Mouse (Mus musculus) liver, adult 2 months (tissue): ENCODE data around the gene Prss37. TPM values are rescaled to one million over a fixed set of nuclear protein-coding genes. Genes with fewer than 3 reads are reported as not detected.

ENCODE experiments used
- DNase-seq: peaks from one replicate; pipeline ENCODE4 v3.0.0-alpha.2; 2011; ENCODE audit warnings: low read depth, low spot score; ENCODE audit errors: extremely low read depth
- H3K27ac ChIP-seq: fragments of 200-500 bp; replicated peaks from 2 replicates; pipeline ENCODE4 v1.5.1; 2012; ENCODE audit warnings: low read depth, mild to moderate bottlenecking, control low read depth, inconsistent platforms, low read length; ENCODE audit not compliant: insufficient read depth
- H3K27me3 ChIP-seq: fragments of 200-500 bp; 2 replicates; pipeline ENCODE4 v1.6.1; 2012; ENCODE audit warnings: mild to moderate bottlenecking, moderate library complexity, low read length, inconsistent platforms; ENCODE audit not compliant: control insufficient read depth, insufficient read depth
- H3K36me3 ChIP-seq: fragments of 200-500 bp; 2 replicates; pipeline ENCODE4 v1.6.1; 2012; ENCODE audit warnings: low read length, inconsistent platforms; ENCODE audit not compliant: control insufficient read depth, insufficient read depth
- H3K4me1 ChIP-seq: fragments of 200-500 bp; 2 replicates; pipeline ENCODE4 v1.6.1; 2011; ENCODE audit warnings: low read length; ENCODE audit not compliant: control insufficient read depth, insufficient read depth
- H3K4me3 ChIP-seq: fragments of 200-500 bp; 2 replicates; pipeline ENCODE4 v1.5.1; 2011; ENCODE audit warnings: low read depth, mild to moderate bottlenecking, control low read depth, low read length, moderate library complexity; ENCODE audit not compliant: insufficient read depth
- H3K79me2 ChIP-seq: fragments of 200-500 bp; 2 replicates; pipeline ENCODE4 v1.6.1; 2012; ENCODE audit warnings: inconsistent platforms, mild to moderate bottlenecking, low read length, moderate library complexity; ENCODE audit not compliant: control insufficient read depth, insufficient read depth
- H3K9ac ChIP-seq: fragments of 200-500 bp; 2 replicates; pipeline ENCODE4 v1.6.1; 2012; ENCODE audit warnings: low read depth, mild to moderate bottlenecking, control low read depth, inconsistent platforms, low read length
- CTCF ChIP-seq: fragments of 200-500 bp; IDR thresholded peaks from 2 replicates; pipeline ENCODE4 v1.5.1; 2011; ENCODE audit warnings: low read depth, low read length, control low read depth
- POLR2A ChIP-seq: fragments of 200-500 bp; IDR thresholded peaks from 2 replicates; pipeline ENCODE4 v1.6.1; 2011; ENCODE audit warnings: low read length, control low read depth; ENCODE audit not compliant: insufficient read depth; ENCODE audit errors: extremely low read depth
- WGBS: fragments of 180-500 bp; shearing (Covaris S2); methylation state at CpG from one replicate; pipeline ENCODE4 v1.1.7; 2018; 5-methylcytosine and 5-hydroxymethylcytosine counted together
- polyA plus RNA-seq: library from polyadenylated mRNA; depleted of rRNA; stranded (reverse); fragments of >200 nt; gene quantifications from 2 replicates; pipeline ENCODE4 v1.2.3, GENCODE M21; 2012; rRNA removed
- total RNA-seq: library from RNA; depleted of rRNA; stranded (reverse); fragments of >200 nt; gene quantifications from 2 replicates; pipeline ENCODE4 v1.2.3, GENCODE M21; 2014; rRNA removed

The Prss37 gene
- total RNA-seq: not detected in 2 replicates
- not detected in 2 replicates for polyA plus RNA-seq

DNA sequence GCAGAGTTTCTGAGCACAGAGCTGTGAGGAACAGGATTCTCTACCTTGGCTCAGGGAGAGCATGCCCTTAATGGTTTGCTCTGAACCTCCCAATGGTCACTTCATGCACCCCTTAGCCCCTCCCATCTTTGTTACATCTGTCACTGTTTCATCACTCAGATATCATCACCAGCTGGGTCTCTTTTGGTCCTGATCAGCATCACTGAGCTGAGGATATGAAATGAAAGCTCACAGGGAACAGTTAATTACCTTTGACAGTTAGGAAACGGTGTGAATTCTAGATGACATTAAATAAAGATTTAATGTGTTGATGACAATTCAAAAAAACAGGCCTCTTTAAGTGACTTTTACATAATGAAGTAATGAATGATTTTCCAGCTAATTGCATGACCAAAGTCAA lies at the start of gene Prss37:
Gene Prss37 (minus strand): TSS at position 101 of the 400 bp plus-strand sequence.
- no peak for DNase-seq
- no peaks in the 10 kb centered on the region for H3K79me2 ChIP-seq
- no peaks in the 10 kb centered on the region for H3K4me1 ChIP-seq
- H3K36me3 ChIP-seq: no peaks in the 10 kb centered on the region
- TF ChIP-seq CTCF (no peak), POLR2A (no peak)
- WGBS: 81% methylated on average over 1 of the region's 1 CpGs
- no peaks in the 10 kb centered on the region for H3K27me3 ChIP-seq
- no peak within 1 kb of the TSS for H3K9ac ChIP-seq
- no peak within 1 kb of the TSS for H3K4me3 ChIP-seq
- H3K27ac ChIP-seq: no peak within 1 kb of the TSS

DNA sequence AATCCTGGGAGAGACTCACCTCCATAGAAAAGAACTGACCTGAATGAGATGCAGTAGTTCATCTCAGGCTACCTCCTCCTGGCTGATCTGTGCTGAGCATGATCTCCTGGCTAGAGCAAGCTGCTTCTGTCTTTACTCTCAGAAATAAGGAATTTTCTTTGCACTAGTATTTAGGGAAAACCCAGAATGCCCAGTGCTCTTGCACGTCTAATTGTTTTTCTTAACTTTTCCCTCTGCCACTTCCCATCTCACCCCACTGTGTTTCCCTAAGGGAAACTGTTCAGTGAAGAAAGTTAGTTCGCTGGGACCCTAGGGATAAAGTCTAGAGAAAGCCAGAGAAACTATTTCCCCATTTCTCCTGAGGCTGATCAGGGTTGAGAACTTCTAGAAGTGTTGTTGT lies 35.6 kb upstream of the Prss37 start, which contains the start of gene Olfr461:
Gene Olfr461 (minus strand): TSS at position 101 of the 400 bp plus-strand sequence.
- H3K4me1 ChIP-seq: no peaks in the 10 kb centered on the region
- no peaks in the 10 kb centered on the region for H3K36me3 ChIP-seq
- no peak within 1 kb of the TSS for H3K4me3 ChIP-seq
- no peaks in the 10 kb centered on the region for H3K27me3 ChIP-seq
- no peak within 1 kb of the TSS for H3K9ac ChIP-seq
- H3K27ac ChIP-seq: no peak within 1 kb of the TSS
- TF ChIP-seq POLR2A: no peak
- no peak for TF ChIP-seq CTCF
- DNase-seq: no peak
- WGBS: 84% methylated on average over 2 of the region's 2 CpGs
- H3K79me2 ChIP-seq: no peaks in the 10 kb centered on the region

DNA sequence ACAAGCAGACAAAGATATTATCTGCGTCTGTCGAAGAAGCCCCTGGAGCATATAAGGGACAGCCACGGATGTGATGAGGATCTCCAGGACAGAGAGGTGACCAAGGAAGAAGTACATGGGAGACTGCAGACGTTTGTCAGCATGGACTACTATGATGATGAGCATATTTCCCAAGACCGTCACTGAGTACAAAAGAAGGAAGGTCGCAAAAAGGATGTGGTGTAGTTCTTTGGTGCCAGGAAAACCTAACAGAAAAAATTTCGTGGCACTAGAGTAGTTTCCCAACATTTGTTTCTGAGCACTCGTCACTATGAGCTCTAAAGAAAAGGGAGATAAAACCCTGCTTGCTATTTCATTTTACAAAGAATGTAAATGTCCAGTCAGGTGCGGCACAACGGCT lies 25.4 kb upstream of the Prss37 start:
- no peaks in the 10 kb centered on the region for H3K79me2 ChIP-seq
- TF ChIP-seq CTCF (no peak), POLR2A (no peak)
- no peaks in the 10 kb centered on the region for H3K36me3 ChIP-seq
- no peak overlapping the region for H3K27ac ChIP-seq
- no peaks in the 10 kb centered on the region for H3K4me1 ChIP-seq
- DNase-seq: no peak
- H3K9ac ChIP-seq: no peak overlapping the region
- no peaks in the 10 kb centered on the region for H3K27me3 ChIP-seq
- H3K4me3 ChIP-seq: no peak overlapping the region
- WGBS: 79% methylated on average over 10 of the region's 10 CpGs

DNA sequence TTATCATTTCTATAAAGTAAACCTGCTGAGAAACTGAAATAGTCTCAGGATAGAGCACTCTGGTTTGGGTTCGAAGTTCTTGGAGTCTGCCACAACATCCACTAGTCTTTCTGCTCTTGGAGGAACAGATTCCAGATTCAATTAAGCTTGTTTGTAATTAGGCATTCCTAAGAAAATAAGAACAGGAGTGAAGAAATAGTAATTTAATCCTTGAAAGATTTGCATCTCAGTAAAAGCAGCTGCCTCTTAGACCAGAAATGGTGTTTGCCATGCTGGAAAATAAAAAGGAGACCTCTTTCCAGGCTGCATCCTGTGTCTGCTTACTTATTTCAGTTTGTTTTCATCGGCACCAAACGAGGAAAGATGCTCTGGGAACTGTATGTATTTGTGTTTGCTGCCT lies 26.1 kb downstream of the Prss37 start, which contains the start of gene Tas2r108:
Gene Tas2r108 (plus strand): TSS at position 301 of the 400 bp plus-strand sequence.
- DNase-seq: no peak
- Histone ChIP-seq H3K9ac (no peak within 1 kb of the TSS), H3K36me3 (no peaks in the 10 kb centered on the region), H3K4me1 (no peaks in the 10 kb centered on the region), H3K79me2 (no peaks in the 10 kb centered on the region), H3K27ac (no peak within 1 kb of the TSS), H3K4me3 (no peak within 1 kb of the TSS), H3K27me3 (no peaks in the 10 kb centered on the region)
- TF ChIP-seq POLR2A: no peak
- no peak for TF ChIP-seq CTCF
- 91% methylated on average over 3 of the region's 3 CpGs for WGBS

DNA sequence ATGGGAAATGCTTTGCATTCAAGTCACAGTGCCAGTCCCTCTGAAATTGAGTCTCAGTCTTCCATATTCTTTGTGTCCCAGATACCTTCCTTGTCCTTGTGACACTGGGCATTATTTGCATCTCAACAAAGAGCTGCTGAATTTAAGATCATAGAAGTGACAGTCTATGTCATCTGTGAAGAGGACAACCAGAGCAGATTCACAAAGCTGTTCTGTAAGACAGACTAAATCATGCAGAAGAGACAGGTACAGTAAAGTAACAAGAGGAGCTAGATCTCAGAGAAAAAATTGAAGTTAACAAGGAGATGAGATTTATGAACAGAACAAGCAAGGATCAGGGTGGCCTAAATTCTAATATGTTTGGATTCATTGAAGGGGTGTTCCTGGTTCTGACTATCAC lies 28.4 kb downstream of the Prss37 start, which contains the start of gene Tas2r137:
Gene Tas2r137 (plus strand): TSS at position 301 of the 400 bp plus-strand sequence.
- no peak for TF ChIP-seq CTCF
- no peak for TF ChIP-seq POLR2A
- Histone ChIP-seq H3K4me1 (no peaks in the 10 kb centered on the region), H3K79me2 (no peaks in the 10 kb centered on the region), H3K27ac (no peak within 1 kb of the TSS), H3K9ac (no peak within 1 kb of the TSS), H3K36me3 (no peaks in the 10 kb centered on the region), H3K27me3 (no peaks in the 10 kb centered on the region), H3K4me3 (no peak within 1 kb of the TSS)
- DNase-seq: no peak

DNA sequence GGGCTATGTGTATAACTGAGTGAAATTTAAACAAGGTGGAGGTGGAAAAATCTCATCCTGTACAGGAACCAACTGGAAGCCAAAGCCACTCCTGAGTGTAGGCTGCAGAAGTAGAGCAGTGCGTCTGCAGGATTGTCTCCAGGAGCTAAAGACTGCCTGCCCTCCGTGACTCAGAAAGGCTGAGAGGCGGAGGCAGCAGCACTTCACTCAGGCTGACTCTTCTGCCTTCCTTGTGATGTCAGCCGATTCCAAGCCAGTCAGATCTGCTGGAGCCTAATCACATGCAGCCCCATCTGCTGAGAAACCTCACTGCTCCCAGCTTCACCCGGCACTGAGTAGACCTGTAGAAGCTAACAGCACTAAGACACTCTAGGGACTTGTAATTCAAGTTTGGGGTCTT lies 37.0 kb downstream of the Prss37 start:
- H3K9ac ChIP-seq: no peak overlapping the region
- no peak for DNase-seq
- peaks cover 43% of the 10 kb centered on the region for H3K36me3 ChIP-seq
- TF ChIP-seq POLR2A (no peak), CTCF (no peak)
- H3K79me2 ChIP-seq: no peaks in the 10 kb centered on the region; the same call in 1 of the 2 replicates
- H3K4me3 ChIP-seq: no peak overlapping the region
- 93% methylated on average over 5 of the region's 5 CpGs for WGBS
- no peak overlapping the region for H3K27ac ChIP-seq
- H3K27me3 ChIP-seq: no peaks in the 10 kb centered on the region
- no peaks in the 10 kb centered on the region for H3K4me1 ChIP-seq
